Mouse (Mus musculus): ENCODE results near the gene Hoxd12. TPM values are rescaled to one million over a fixed set of nuclear protein-coding genes. Genes with fewer than 3 reads are reported as not detected.

The Hoxd12 gene
- total RNA-seq, 2 experiments from 2014 or later = not detected

- DNase-seq = no peak
- intact Hi-C loops (cut with DNase I) = no loop called here
Measured at GRCm38 (mm10) chr2:74680561-74681398, 6.0 kb downstream of the Hoxd12 start.

- no peak for DNase-seq
- intact Hi-C loops (cut with DNase I) = no loop called here
Measured at GRCm38 (mm10) chr2:74681594-74682531, 7.0 kb downstream of the Hoxd12 start.

DNA sequence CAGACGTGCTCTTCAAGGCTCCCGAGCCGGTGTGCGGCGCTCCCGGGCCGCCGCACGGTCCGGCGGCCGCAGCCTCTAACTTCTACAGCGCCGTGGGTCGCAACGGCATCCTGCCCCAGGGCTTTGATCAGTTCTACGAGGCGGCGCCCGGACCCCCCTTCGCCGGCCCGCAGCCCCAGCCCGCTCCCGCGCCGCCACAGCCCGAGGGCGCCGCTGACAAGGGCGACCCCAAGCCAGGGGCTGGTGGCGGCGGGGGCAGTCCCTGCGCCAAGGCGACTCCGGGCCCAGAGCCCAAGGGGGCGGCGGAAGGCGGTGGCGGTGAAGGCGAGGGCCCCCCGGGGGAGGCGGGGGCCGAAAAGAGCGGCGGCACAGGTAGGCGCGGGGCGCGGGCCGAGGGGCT is 8.0 kb downstream of the Hoxd12 start:
- no peak for DNase-seq
- intact Hi-C loops (cut with DNase I) = no loop called here

GRCm38 (mm10) chr2:74683471-74683951 is 8.7 kb downstream of the Hoxd12 start:
- intact Hi-C loops (cut with DNase I) = no loop called here
- DNase-seq = no peak

DNA sequence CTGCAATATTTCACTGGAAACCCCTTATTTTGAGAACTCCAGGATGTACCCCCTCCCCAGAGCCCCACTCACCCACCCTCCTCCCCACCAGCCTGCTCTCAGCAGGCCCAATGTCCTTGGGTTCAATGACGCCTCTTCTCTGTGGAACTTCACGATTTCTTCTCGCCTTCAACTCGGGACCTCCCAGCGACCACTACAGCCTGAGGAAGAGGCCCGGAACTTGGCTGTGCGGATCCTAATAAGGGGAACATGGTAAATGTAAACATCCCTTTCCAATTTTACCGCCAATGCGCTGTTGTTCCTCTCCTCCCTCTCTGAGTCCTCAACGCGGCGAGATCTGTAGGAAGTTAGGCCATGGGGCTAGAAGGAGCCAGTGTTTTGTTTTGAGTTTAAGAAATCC is 9.3 kb downstream of the Hoxd12 start:
- no peak for DNase-seq
- intact Hi-C loops (cut with DNase I) = no loop called here

DNA sequence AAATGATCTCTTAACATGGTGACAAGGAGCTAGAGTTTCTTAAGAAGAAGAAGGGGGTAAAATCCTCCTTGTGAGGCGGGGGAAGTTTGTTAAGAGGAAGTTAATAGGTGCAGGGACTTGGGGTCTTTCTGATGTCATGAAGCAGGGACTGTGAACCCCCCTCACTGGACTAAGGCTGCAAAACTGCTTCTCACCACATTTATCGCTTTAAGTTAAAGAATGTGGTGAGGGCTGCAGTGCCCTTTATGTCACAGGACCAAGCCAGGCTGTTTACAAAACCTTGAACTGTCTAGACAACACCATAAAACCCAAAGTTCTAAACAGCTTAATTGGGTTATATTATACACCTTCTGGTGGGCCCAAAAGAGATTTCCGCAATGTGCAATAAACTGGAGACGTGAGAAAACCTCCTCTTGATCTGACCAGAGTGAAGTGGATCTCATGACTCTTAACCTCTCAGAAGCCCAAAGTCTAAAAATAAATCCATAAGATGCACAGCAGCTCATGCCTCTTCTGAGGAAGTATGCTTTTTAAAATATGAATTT is 10.3 kb downstream of the Hoxd12 start:
- intact Hi-C loops (cut with DNase I) = no loop called here

GRCm38 (mm10) chr2:74686301-74686987 is 11.6 kb downstream of the Hoxd12 start:
- DNase-seq = peak; percentile 63
- intact Hi-C loops (cut with DNase I) = no loop called here

More for the DNA sequence above, 10.3 kb downstream of the Hoxd12 start:
- DNase-seq = no peak

DNA sequence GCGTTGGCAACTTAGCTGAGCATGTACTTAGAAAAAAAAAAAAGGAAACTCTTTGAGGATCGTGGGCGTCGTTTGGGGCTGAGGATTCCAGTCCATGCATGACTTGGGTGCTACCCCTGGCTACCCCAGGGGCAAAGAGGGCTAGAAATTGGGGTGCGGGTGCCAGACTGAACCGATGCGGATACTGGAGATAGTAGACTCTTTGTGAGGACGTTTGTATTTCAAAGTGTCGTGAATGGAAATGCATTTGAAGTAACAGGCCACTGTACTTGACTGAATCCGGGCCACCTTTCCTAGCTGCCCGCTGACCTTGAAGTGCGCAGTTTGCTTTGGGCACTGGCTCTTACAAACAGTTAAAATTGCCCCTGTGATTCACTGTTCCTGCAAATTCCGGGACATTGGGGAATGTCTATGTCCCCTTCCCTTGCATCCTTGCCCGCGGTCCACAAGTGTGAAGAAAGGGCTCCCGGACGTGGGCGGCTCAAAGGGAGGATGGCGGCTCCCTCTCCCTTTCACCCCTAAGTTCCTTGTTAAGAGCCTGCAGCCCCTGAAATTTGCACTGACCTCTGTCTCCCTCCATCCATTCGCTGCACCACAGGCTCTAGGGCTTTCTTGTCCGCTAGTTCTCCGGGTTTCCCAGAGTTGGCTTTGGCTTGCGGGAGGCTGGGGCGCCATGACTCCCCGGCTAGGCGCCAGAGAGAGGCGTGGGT is 12.3 kb downstream of the Hoxd12 start:
- intact Hi-C loops (cut with DNase I) = no loop called here
- DNase-seq = no peak

- intact Hi-C loops (cut with DNase I) = no loop called here
- DNase-seq = no peak
Measured at GRCm38 (mm10) chr2:74687698-74688555, 13.1 kb downstream of the Hoxd12 start.

DNA sequence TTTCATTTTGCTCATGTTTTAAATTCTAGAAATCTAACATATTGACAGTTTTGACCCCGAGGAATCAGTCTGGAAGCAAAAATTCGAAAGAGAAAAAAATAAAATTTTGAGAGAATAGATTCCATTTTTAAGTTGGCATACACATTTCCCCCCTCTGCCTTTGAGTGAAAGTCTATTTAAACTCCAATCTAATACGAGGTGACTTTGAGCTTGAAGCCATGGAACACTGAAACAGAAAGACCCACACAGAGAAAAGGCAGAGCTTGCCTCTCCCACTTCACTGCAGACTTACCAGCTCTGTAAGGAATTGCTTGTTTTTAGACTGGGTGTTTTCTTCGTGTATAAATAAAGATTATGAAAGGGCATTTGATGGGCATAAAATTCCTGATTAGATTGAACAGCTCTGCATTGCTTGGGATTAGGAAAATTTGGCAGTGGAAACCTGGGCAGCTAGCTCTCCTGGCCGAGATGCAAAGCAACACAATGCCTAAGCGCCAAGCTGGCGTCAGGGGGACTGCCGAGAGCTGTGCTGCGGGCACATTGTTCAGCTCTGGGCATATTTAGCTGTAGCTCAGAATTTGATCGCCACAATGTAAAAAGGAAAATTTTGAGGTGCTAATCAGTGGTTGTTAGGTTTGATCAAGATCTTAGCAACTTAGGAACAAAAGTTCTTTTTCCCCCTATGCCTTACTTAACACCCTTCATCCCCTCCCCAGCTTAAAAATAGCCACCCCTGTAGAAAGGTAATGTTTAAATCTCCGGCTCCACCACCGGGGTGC is 14.2 kb downstream of the Hoxd12 start:
- no peak for DNase-seq
- intact Hi-C loops (cut with DNase I) = no loop called here

- intact Hi-C loops (cut with DNase I) = loop anchor here (10.0 kb wide), 1 partner anchor 1415 kb away; no protein-coding TSS in a partner anchor
- no peak for DNase-seq
Measured at GRCm38 (mm10) chr2:74689574-74690337, 14.9 kb downstream of the Hoxd12 start.

DNA sequence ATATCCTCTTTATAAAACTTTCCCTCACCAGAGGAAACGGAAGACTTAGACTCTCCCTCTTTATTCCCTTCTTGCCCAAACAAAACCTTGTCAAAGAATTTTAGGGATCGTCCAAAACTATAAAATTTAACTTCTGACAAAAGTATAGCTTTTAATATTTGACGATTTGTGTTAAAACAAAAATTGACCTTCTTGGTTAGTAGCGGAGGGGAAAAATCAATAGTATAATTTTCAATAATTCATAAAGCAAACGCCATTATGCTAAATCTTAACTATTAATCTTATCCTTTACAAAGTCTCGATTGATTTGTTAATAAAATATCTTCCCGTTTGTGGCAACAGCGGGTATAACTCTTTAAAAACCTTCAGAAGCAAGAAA is 15.5 kb downstream of the Hoxd12 start:
- intact Hi-C loops (cut with DNase I) = loop anchor here (10.0 kb wide), 1 partner anchor 1414 kb away; no protein-coding TSS in a partner anchor
- DNase-seq = no peak

GRCm38 (mm10) chr2:74691022-74691951 is 16.5 kb downstream of the Hoxd12 start, which contains the start of gene Hoxd10:
TSS of gene Hoxd10 (plus strand) at chr2:74691924.
- intact Hi-C loops (cut with DNase I) = loop anchor here (10.0 kb wide), 1 partner anchor 1414 kb away; no protein-coding TSS in a partner anchor
- DNase-seq = peak; percentile 52

GRCm38 (mm10) chr2:74691995-74692807 is 17.4 kb downstream of the Hoxd12 start:
- intact Hi-C loops (cut with DNase I) = loop anchor here (10.0 kb wide), 1 partner anchor 1413 kb away; no protein-coding TSS in a partner anchor
- no peak for DNase-seq

- DNase-seq = no peak
- intact Hi-C loops (cut with DNase I) = loop anchor here (10.0 kb wide), 1 partner anchor 1412 kb away; no protein-coding TSS in a partner anchor
Measured at GRCm38 (mm10) chr2:74692808-74693431, 18.1 kb downstream of the Hoxd12 start.
